Mouse (Mus musculus) left cerebral cortex, postnatal 4 days (tissue): ENCODE measurements around the gene D030056L22Rik. TPM values are rescaled to one million over a fixed set of nuclear protein-coding genes. Genes with fewer than 3 reads are reported as not detected.
A peak's percentile ranks its signal among the peaks of the same experiment; 100 is the strongest.

Experiments
- DNase-seq: peaks from one replicate; pipeline ENCODE4 v3.0.0-alpha.2; 2022
- intact Hi-C: fragments of 180-260 bp; cut with DNase I; formaldehyde crosslinking; loops from one replicate; pipeline ENCODE4 v1.15.1; 2025
- total RNA-seq, 2 experiments: library from RNA; stranded (reverse); gene quantifications; 2 replicates each; pipeline ENCODE4 v1.2.3; 2021

The D030056L22Rik gene
- total RNA-seq, 2 experiments from 2014 or later: 23.6 to 25.9 TPM

- intact Hi-C loops: no loop called here
- DNase-seq: no peak
Observed at GRCm38 (mm10) chr19:18730255-18730654, 17.3 kb downstream of the D030056L22Rik start.

- intact Hi-C loops: no loop called here
Observed at GRCm38 (mm10) chr19:18731077-18731476, 18.1 kb downstream of the D030056L22Rik start.

GRCm38 (mm10) chr19:18735901-18736300 lies 22.9 kb downstream of the D030056L22Rik start:
- intact Hi-C loops: no loop called here
- DNase-seq: no peak

More at GRCm38 (mm10) chr19:18731077-18731476, 18.1 kb downstream of the D030056L22Rik start:
- DNase-seq: no peak

- no peak for DNase-seq
- intact Hi-C loops: no loop called here
Observed at GRCm38 (mm10) chr19:18739146-18739545, 26.2 kb downstream of the D030056L22Rik start.

GRCm38 (mm10) chr19:18743946-18744345 lies 31.0 kb downstream of the D030056L22Rik start:
- no peak for DNase-seq
- intact Hi-C loops: no loop called here

- no peak for DNase-seq
- intact Hi-C loops: no loop called here
Observed at GRCm38 (mm10) chr19:18746576-18747340, 33.8 kb downstream of the D030056L22Rik start.

GRCm38 (mm10) chr19:18747379-18747778 lies 34.4 kb downstream of the D030056L22Rik start:
- intact Hi-C loops: no loop called here
- no peak for DNase-seq

- intact Hi-C loops: no loop called here
- peak; percentile 2 for DNase-seq
Observed at GRCm38 (mm10) chr19:18749598-18750339, 36.8 kb downstream of the D030056L22Rik start, which contains the start of gene Trpm6. Gene Trpm6, plus strand, starts transcription at chr19:18749983.

GRCm38 (mm10) chr19:18757191-18757590 lies 44.2 kb downstream of the D030056L22Rik start:
- no peak for DNase-seq
- intact Hi-C loops: no loop called here

GRCm38 (mm10) chr19:18757706-18758105 lies 44.7 kb downstream of the D030056L22Rik start:
- no peak for DNase-seq
- intact Hi-C loops: no loop called here

- intact Hi-C loops: no loop called here
- DNase-seq: no peak
Observed at GRCm38 (mm10) chr19:18758269-18758668, 45.3 kb downstream of the D030056L22Rik start.

- intact Hi-C loops: no loop called here
- no peak for DNase-seq
Observed at GRCm38 (mm10) chr19:18758916-18759315, 45.9 kb downstream of the D030056L22Rik start.

- intact Hi-C loops: no loop called here
- DNase-seq: no peak
Observed at GRCm38 (mm10) chr19:18766399-18766798, 53.4 kb downstream of the D030056L22Rik start.

Other genes with a start within 250 kb of the D030056L22Rik start
- 10 to 100 TPM; 19.3 to 21.1 TPM for gene Ostf1, start 81.4 kb upstream of the D030056L22Rik start, total RNA-seq
- gene Nmrk1, start 81.2 kb upstream of the D030056L22Rik start, total RNA-seq: 1 to 10 TPM; 3.2 to 5.1 TPM
- 10 to 100 TPM; 10.4 to 13.0 TPM for gene Carnmt1, start 42.4 kb upstream of the D030056L22Rik start, total RNA-seq
- 1 to 10 TPM in 1 of 2 experiments, under 1 TPM in 1; 0.90 to 1.0 TPM for gene Trpm6, start 36.8 kb downstream of the D030056L22Rik start, total RNA-seq